Mouse (Mus musculus): ENCODE measurements around the gene Sh3glb2. TPM values are rescaled to one million over a fixed set of nuclear protein-coding genes. Genes with fewer than 3 reads are reported as not detected.

The Sh3glb2 gene
- polyA plus RNA-seq, 1 experiment from 2014 or later = 208 TPM

DNA sequence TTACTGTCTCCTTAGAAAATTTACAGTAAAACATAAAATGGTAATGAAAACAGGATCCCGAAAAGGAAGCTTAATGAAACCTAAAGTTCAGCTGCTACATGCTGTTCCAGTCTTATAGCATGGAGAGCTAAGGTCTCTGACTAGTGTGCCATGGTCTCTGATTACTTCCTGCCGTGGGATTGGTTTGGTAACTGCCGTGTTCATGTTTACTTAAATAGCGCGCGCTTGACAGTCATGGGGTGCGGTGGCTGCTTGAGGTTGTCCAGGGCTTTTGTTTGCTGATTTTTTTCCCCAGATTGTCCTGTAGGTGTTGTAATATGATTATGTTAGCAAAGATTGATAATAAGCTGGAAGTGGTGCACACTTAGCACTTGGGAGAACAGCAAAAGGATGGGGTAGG, 53.0 kb downstream of the Sh3glb2 start:
- Histone ChIP-seq H3K27me3 (replicated peaks; ENCODE audit: control insufficient read depth, insufficient read depth, low read length) (no peaks in the 10 kb centered on the region), H3K9me3 (ENCODE audit: control insufficient read depth, low read length) (no peaks in the 10 kb centered on the region), H3K4me2 (ENCODE audit: low read length) (no peak overlapping the region), H3K9ac (ENCODE audit: low read depth, low read length) (no peak overlapping the region), H3K36me3 (ENCODE audit: control insufficient read depth, insufficient read depth, low read length) (peaks cover 65% of the 10 kb centered on the region), H3K4me1 (ENCODE audit: control insufficient read depth, insufficient read depth, low read depth, low read length) (no peaks in the 10 kb centered on the region), H3K27ac (ENCODE audit: low read depth, low read length) (no peak overlapping the region), H3K4me3 (ENCODE audit: low read length) (no peak overlapping the region)
- WGBS = 97% methylated on average over 7 of the region's 7 CpGs
- ATAC-seq = no peak

DNA sequence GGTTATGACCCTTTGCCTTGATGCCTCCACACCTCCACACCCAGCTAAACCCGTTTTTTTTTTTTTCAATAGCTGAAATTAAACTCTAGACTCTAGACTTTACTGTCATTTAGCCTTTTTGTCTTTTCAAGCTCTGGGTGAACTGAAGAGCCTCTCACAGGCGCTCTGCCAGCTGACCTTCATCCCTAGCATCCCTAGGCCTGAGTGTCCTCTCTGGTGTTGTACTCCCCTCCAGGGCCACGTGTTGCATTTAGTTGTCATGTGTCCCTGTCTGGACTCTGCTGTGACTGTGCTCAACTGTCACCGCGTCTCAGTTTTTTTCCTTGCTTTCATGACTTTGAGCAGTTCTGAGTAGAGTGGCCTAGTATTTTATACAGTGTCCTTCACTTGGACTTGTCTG, 59.2 kb downstream of the Sh3glb2 start:
- H3K4me1 ChIP-seq (ENCODE audit: control insufficient read depth, insufficient read depth, low read depth, low read length) = no peaks in the 10 kb centered on the region
- WGBS = 89% methylated on average over 5 of the region's 5 CpGs
- no peak overlapping the region for H3K4me3 ChIP-seq (ENCODE audit: low read length)
- no peaks in the 10 kb centered on the region for H3K9me3 ChIP-seq (ENCODE audit: control insufficient read depth, low read length)
- peaks cover 44% of the 10 kb centered on the region for H3K36me3 ChIP-seq (ENCODE audit: control insufficient read depth, insufficient read depth, low read length)
- no peaks in the 10 kb centered on the region for H3K27me3 ChIP-seq (replicated peaks; ENCODE audit: control insufficient read depth, insufficient read depth, low read length)
- H3K4me2 ChIP-seq (ENCODE audit: low read length) = no peak overlapping the region
- no peak for ATAC-seq
- no peak overlapping the region for H3K27ac ChIP-seq (ENCODE audit: low read depth, low read length)
- no peak overlapping the region for H3K9ac ChIP-seq (ENCODE audit: low read depth, low read length)

DNA sequence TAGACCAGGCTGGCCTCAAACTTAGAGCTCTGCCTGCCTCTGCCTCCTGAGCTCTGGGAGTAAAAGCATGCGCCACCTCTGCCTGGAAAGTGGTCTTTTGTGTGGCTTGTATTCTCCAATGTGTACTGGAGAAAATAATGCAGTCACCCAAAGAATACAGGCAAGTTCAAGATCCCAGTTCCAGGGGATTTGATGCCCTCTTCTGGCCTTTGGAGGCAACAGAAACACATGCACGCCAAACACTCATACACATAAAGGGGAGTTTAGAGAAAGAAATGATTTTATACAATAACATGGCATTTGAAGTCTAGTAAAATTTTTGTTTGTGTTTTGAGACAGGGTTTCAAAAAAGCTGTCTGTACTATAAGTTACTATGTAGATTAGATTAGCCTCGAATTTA, 59.6 kb downstream of the Sh3glb2 start:
- no peak overlapping the region for H3K4me3 ChIP-seq (ENCODE audit: low read length)
- ATAC-seq = no peak
- no peaks in the 10 kb centered on the region for H3K9me3 ChIP-seq (ENCODE audit: control insufficient read depth, low read length)
- no peak overlapping the region for H3K9ac ChIP-seq (ENCODE audit: low read depth, low read length)
- WGBS = 72% methylated on average over 3 of the region's 3 CpGs
- H3K4me1 ChIP-seq (ENCODE audit: control insufficient read depth, insufficient read depth, low read depth, low read length) = no peaks in the 10 kb centered on the region
- H3K36me3 ChIP-seq (ENCODE audit: control insufficient read depth, insufficient read depth, low read length) = peaks cover 39% of the 10 kb centered on the region
- no peaks in the 10 kb centered on the region for H3K27me3 ChIP-seq (replicated peaks; ENCODE audit: control insufficient read depth, insufficient read depth, low read length)
- H3K4me2 ChIP-seq (ENCODE audit: low read length) = no peak overlapping the region
- H3K27ac ChIP-seq (ENCODE audit: low read depth, low read length) = no peak overlapping the region

Small RNA genes lying within 50 kb of the gene (microRNA-seq; reads per million reads assigned to microRNA genes)
- not detected for gene Gm47292

Other genes starting within 250 kb of the Sh3glb2 start
- 10.4 and 11.3 TPM in 2 replicates for gene Zer1, start 234.8 kb downstream of the Sh3glb2 start, polyA plus RNA-seq (2015; fragmentation: Nextera tagmentation; extraction: Ambion mirVana)
- gene Tbc1d13, start 225.6 kb downstream of the Sh3glb2 start, polyA plus RNA-seq (2015; fragmentation: Nextera tagmentation; extraction: Ambion mirVana) = 8.8 and 10.0 TPM in 2 replicates
- gene Endog, start 187.8 kb downstream of the Sh3glb2 start, polyA plus RNA-seq (2015; fragmentation: Nextera tagmentation; extraction: Ambion mirVana) = 24.0 and 29.2 TPM in 2 replicates
- gene Spout1, start 180.9 kb downstream of the Sh3glb2 start, polyA plus RNA-seq (2015; fragmentation: Nextera tagmentation; extraction: Ambion mirVana) = 71.2 and 72.4 TPM in 2 replicates
- 14.8 and 15.2 TPM in 2 replicates for gene Kyat1, start 153.5 kb downstream of the Sh3glb2 start, polyA plus RNA-seq (2015; fragmentation: Nextera tagmentation; extraction: Ambion mirVana)
- 53.6 and 56.9 TPM in 2 replicates for gene Lrrc8a, start 121.6 kb downstream of the Sh3glb2 start, polyA plus RNA-seq (2015; fragmentation: Nextera tagmentation; extraction: Ambion mirVana)
- 0.15 and 0.16 TPM in 2 replicates for gene Gm28035, start 118.8 kb downstream of the Sh3glb2 start, polyA plus RNA-seq (2015; fragmentation: Nextera tagmentation; extraction: Ambion mirVana)
- gene Phyhd1, start 93.1 kb downstream of the Sh3glb2 start, polyA plus RNA-seq (2015; fragmentation: Nextera tagmentation; extraction: Ambion mirVana) = 5.9 and 7.0 TPM in 2 replicates
- gene Gm28038, start 78.3 kb downstream of the Sh3glb2 start, polyA plus RNA-seq (2015; fragmentation: Nextera tagmentation; extraction: Ambion mirVana) = not detected in 2 replicates
- gene Dolk, start 73.0 kb downstream of the Sh3glb2 start, polyA plus RNA-seq (2015; fragmentation: Nextera tagmentation; extraction: Ambion mirVana) = 44.9 and 45.8 TPM in 2 replicates
- 15.8 and 23.4 TPM in 2 replicates for gene Nup188, start 72.9 kb downstream of the Sh3glb2 start, polyA plus RNA-seq (2015; fragmentation: Nextera tagmentation; extraction: Ambion mirVana)
- gene Miga2, start 4.9 kb upstream of the Sh3glb2 start, polyA plus RNA-seq (2015; fragmentation: Nextera tagmentation; extraction: Ambion mirVana) = 38.2 and 39.7 TPM in 2 replicates
- 63.7 and 67.7 TPM in 2 replicates for gene Dolpp1, start 32.9 kb upstream of the Sh3glb2 start, polyA plus RNA-seq (2015; fragmentation: Nextera tagmentation; extraction: Ambion mirVana)
- 25.4 and 30.8 TPM in 2 replicates for gene Crat, start 56.5 kb upstream of the Sh3glb2 start, polyA plus RNA-seq (2015; fragmentation: Nextera tagmentation; extraction: Ambion mirVana)
- gene Ptpa, start 56.7 kb upstream of the Sh3glb2 start, polyA plus RNA-seq (2015; fragmentation: Nextera tagmentation; extraction: Ambion mirVana) = 153 and 159 TPM in 2 replicates
- gene Ier5l, start 114.9 kb upstream of the Sh3glb2 start, polyA plus RNA-seq (2015; fragmentation: Nextera tagmentation; extraction: Ambion mirVana) = 1.2 and 1.4 TPM in 2 replicates
- 0.19 and 0.99 TPM in 2 replicates for gene Cstad, start 235.7 kb upstream of the Sh3glb2 start, polyA plus RNA-seq (2015; fragmentation: Nextera tagmentation; extraction: Ambion mirVana)